Mouse (Mus musculus): ENCODE measurements around the gene Olfr497.

The Olfr497 gene

GRCm38 (mm10) chr7:108420121-108420520 is at the start of gene Olfr497:
Gene Olfr497, plus strand, starts transcription at chr7:108420421.
- DNase-seq = no peak

GRCm38 (mm10) chr7:108392867-108393266 is 27.4 kb upstream of the Olfr497 start, which contains the start of gene Olfr495:
Gene Olfr495, plus strand, starts transcription at chr7:108393167.
- DNase-seq = no peak

GRCm38 (mm10) chr7:108465026-108465425 is 44.8 kb downstream of the Olfr497 start, which contains the start of gene Olfr498:
Gene Olfr498, plus strand, starts transcription at chr7:108465326.
- no peak for DNase-seq
